Mouse (Mus musculus) heart, adult 9 months (tissue): ENCODE measurements around the gene Mettl21c.
A peak's percentile ranks its signal among the peaks of the same experiment; 100 is the strongest.
"Not testable (repeated sequence)": the region's sequence is repeated elsewhere in the genome, so short reads cannot be mapped to it uniquely, and the experiment has no call there.

Experiments used
- DNase-seq, 2 experiments: peaks; one replicate each; pipeline ENCODE4 v3.0.0; 2022; ENCODE audit warnings: low spot score in 2 of 2

The Mettl21c gene

GRCm38 (mm10) chr1:44019934-44020333 lies at the start of gene Mettl21c:
TSS of gene Mettl21c (minus strand) at chr1:44020034.
- no peak for DNase-seq

DNA sequence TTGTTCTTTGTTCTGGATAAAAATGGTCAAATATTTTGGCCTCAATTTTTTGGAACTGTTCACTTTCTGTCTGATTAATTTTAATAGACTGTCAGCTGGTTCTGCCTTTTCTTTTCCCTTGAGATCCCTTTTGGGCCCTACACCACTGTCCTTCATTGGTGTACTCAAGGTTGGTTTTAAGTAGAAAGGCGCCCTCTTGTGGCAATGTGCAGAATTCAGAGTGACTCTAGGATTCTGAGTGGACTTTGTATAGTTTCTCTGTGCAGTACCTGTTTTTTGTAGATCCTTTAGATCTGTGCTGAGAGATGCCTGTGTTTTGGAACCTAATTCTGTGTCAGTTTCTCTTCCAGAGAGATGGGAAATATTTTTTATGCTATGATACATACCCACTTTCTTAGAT lies 44.8 kb upstream of the Mettl21c start:
- DNase-seq = peak in 1 of 2 experiments; percentile 9

DNA sequence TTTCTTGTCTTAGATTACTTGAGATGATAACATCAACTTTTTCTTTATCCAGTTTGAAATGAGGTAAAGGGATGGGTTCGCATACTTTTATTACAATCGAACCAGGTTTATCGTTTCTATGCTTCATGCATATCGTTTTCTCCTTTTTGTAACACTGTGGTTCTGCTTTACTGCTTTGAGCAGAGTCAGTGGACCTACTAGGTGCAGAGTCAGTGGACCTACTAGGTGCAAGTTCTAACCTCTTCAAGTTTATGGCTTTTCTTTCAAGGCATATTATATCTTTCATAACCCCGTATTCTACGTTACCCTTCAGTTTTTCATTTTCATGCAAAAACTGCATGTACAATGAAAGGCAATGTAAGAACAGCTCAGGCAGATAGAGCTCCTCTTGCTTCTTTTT lies 43.6 kb upstream of the Mettl21c start:
- no peak for DNase-seq

DNA sequence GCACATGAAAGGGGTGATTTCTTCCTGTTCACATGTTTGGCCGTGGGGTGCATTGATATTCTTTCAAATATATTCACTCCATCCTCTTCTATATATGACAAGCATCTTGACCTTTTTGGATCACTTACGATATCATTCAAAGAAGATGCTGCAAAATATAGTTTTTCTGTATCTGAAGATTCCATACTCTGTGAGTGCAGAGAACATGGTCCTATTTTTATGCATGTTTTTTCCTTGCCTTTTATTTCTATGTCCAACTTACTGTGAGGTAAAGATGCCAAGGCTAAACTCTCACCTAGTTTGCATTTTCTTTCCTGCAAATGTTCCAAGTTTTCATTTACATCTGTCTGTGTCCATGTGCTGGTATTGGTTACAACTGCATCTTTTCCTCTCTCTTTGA lies 42.0 kb upstream of the Mettl21c start, which contains the start of gene Gm8251:
Gene Gm8251 (minus strand): TSS at position 101 of the 400 bp plus-strand sequence.
- DNase-seq = no peak

GRCm38 (mm10) chr1:44057805-44058204 lies 38.0 kb upstream of the Mettl21c start:
- DNase-seq = no peak

DNA sequence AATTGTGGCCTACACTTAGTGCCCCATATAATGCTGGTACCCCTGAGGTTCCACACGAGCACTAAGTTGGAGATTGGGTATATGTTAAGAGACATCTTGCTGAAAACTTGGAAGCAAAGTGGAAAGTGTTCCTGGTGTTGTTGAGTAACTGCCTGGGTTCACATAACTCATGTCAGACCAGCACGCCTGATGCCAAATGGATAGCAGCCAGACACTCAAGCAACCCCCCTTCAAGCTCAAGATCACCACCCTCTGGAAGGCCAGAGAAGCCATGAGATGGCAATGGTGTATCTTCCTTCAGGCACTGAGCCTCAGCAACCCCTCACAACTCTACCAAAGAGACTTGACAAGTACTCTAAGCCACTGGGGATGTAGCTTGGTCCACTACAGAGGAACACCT lies 26.7 kb upstream of the Mettl21c start:
- no peak for DNase-seq

DNA sequence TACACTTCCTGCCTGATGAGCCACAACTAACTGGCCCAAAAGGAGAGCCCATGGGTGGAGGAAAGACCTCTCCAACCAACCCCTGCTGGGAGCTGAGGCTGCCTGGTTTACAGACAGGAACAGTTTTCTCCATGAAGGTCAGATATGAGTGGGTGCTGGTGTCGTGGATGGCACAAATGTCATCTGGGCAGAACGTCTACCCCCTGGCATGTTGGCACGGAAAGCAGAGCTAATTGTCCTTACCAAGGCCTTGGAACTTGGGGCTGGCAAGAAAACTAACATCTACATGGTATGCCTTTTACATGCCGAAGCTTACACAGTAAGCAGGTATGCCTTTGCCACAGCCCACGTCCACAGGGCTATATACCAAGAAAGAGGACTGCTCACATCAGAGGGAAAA lies 25.9 kb upstream of the Mettl21c start:
- DNase-seq = not testable (repeated sequence)

- DNase-seq = no peak
Observed at GRCm38 (mm10) chr1:44042555-44042915, 22.7 kb upstream of the Mettl21c start.

DNA sequence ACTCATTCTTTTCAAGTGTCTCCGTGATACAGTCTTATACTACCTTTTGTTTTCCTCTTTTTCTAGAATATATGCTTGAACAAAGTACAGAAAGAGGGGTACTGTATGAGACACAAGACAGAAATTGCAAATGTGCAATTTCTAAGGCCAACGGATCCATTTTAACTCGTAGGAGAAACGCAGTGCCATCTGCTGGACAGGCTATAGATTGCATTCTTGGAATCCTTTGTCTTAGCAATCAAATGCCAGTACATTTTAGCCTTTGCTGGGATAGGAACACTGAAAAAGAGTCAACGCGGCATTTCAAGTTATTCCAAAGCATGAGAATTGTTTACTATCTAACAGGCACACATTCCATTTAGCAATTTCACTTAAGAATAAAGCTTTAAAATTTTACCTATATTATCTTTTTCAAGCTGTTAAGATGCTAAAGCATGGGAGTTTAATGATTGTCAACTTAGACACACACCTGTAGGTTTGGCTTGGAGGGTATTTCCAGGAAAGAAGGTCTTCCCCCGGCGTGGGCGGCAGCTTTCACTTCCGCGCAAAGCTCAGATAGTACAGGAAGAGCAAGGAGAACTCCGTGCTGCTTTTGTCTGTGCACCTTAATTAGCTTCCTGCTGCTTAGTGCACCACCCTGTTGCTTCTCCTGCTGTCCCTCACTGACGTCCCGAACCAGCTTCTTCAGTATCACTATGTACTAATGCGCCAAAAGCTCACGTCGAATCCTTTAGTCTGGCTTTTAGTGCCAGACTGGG lies 22.1 kb upstream of the Mettl21c start:
- peak in 1 of 2 experiments; percentile 39 for DNase-seq

GRCm38 (mm10) chr1:44032948-44033347 lies 13.1 kb upstream of the Mettl21c start:
- no peak for DNase-seq

DNA sequence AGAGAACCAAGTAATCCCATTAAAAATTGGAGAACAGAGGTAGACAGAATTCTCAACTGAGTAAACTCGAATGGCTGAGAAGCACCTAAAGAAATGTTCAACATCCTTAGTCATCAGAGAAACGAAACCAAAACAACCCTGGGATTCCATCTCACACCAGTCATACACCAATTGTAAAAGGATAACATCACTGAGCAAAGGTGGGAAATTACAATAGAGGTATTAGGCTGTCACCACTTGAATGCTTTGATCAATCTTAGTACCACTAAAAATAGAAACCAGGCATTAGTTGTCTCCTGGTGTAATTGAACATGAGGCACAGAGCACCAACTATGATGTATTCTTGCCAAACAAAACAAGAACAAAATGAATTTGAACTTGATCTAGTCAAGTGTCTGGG lies 12.4 kb upstream of the Mettl21c start:
- no peak for DNase-seq

DNA sequence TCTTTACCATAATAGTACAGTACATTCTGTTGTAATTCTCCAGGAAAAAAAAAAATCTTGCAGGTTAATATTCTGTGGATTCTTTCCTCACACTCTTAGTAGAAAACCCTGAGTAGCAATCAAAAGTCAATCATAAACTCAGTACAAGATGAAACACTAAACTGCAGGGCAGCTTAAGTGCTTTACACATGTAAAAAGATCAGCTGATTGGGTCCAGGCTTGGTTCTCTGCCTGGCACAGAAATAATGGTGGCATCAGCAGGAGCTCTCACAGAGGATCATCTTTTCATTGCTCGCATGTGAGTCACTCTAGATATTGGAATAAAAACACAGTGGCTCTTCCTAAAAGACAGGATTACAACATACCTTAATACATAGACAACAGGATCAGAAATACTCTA lies 7.8 kb upstream of the Mettl21c start:
- DNase-seq = no peak

GRCm38 (mm10) chr1:44022656-44023055 lies 2.8 kb upstream of the Mettl21c start:
- no peak for DNase-seq

DNA sequence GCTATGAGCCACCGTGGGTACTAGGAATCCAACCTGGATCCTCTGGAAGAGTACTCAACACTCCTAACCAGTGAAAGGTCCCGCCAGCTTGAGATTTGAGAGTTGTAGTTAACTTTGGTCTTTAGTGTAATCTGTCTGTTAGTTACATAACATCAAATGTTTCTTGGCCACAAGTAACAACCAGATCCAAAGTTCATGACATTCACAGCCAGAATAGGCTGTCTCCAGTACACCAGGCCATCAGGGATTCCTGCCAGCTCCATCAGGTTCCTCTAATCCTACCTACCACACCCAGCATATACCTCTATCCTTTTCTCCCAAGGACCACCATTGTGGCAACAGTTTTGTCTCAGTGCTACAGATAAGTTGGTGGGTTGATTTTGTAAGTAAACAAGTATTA lies 4.3 kb downstream of the Mettl21c start:
- no peak for DNase-seq

- DNase-seq = no peak
Observed at GRCm38 (mm10) chr1:44004513-44004912, 15.3 kb downstream of the Mettl21c start.

- no peak for DNase-seq
Observed at GRCm38 (mm10) chr1:43996914-43997589, 22.8 kb downstream of the Mettl21c start.

DNA sequence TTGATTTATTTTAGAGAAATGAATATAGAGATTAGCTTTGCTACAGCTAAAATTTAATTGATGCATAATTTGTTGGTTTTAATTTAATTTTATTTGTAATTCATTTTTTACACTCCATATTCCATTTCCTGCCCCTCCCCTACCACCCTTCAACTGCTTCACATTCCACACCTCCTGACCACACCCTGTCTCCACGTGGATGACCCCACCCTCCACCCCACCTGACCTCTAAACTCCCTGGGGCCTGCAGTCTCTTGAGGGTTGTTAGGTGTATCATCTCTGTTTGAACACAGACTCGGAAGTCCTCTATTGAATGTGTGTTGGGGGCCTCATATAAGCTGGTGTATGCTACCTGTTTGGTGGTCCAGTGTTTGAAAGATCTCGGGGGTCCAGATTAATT lies 48.7 kb downstream of the Mettl21c start:
- DNase-seq = no peak

DNA sequence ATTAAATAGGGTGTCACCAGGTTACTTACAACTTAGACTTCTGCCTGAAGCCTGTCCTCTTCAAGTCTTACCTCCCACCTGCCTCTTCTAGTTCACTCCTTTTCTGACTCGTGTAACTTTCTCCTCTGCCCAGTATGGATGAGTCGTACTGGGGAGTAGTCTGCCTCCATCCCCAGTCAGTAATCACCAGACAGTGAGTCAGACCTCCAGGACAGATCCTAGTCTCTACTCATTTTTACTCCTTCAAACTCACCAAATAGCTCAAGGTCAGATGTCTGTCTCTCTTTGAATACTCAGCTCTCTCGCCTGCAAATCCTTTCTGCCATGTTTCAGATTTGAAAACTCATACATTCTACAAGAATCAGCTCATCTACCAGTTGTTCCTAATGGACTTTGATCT lies 50.5 kb downstream of the Mettl21c start:
- no peak for DNase-seq

DNA sequence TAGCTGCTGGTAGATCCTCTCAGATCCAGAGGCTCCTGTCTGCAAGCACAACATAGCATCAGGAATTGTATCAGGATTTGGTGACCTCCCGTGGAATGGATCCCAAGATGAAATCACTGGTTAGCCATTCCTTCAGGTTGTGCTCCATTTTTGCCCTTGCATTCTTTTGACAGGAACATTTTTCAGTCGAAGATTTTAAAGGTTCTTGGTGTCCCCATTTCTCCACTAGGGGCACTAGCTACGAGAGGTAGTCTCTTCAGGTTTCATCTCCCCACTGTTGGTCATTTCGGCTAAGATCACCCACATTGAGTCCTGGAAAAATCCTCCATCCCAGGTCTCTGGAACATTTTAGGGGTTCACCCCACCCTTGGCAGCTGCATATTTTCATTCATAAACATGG lies 53.1 kb downstream of the Mettl21c start:
- no peak for DNase-seq

- no peak for DNase-seq
Observed at GRCm38 (mm10) chr1:43964381-43964780, 55.5 kb downstream of the Mettl21c start.
